Mouse (Mus musculus) forebrain, embryonic 16.5 days (tissue): ENCODE measurements around the gene Pole3. TPM values are rescaled to one million over a fixed set of nuclear protein-coding genes. Genes with fewer than 3 reads are reported as not detected.

Experiments
- ATAC-seq: fragments of 200-750 bp; cut with Nextera tagmentation; 2 replicates; pipeline ENCODE4 v1.8.0; 2017; ENCODE audit warnings: mild to moderate bottlenecking, moderate library complexity
- H3K27ac ChIP-seq: fragments of 300-500 bp; sonication (generic); 2 replicates; pipeline ENCODE4 v1.5.1; 2014; ENCODE audit warnings: low read length, control low read depth
- H3K27me3 ChIP-seq: fragments of 300-500 bp; sonication (generic); replicated peaks from 2 replicates; pipeline ENCODE4 v1.6.1; 2014; ENCODE audit warnings: low read length; ENCODE audit not compliant: control insufficient read depth, insufficient read depth
- H3K36me3 ChIP-seq: fragments of 300-500 bp; sonication (generic); 2 replicates; pipeline ENCODE4 v1.6.1; 2014; ENCODE audit not compliant: control insufficient read depth, insufficient read depth
- H3K4me1 ChIP-seq: fragments of 300-500 bp; sonication (generic); replicated peaks from 2 replicates; pipeline ENCODE4 v1.6.1; 2014; ENCODE audit warnings: low read length; ENCODE audit not compliant: control insufficient read depth, insufficient read depth
- H3K4me2 ChIP-seq: fragments of 300-500 bp; sonication (generic); 2 replicates; pipeline ENCODE4 v1.6.1; 2014; ENCODE audit warnings: mild to moderate bottlenecking, low read length, control low read depth
- H3K4me3 ChIP-seq: fragments of 300-500 bp; sonication (generic); replicated peaks from 2 replicates; pipeline ENCODE4 v1.5.1; 2014; ENCODE audit warnings: mild to moderate bottlenecking, low read length, control low read depth
- H3K9ac ChIP-seq: fragments of 300-500 bp; sonication (generic); replicated peaks from 2 replicates; pipeline ENCODE4 v1.6.1; 2014; ENCODE audit warnings: low read depth, low read length, control low read depth
- H3K9me3 ChIP-seq: fragments of 300-500 bp; sonication (generic); 2 replicates; pipeline ENCODE4 v1.6.1; 2016; ENCODE audit warnings: low read length; ENCODE audit not compliant: control insufficient read depth
- WGBS: fragments of 180-500 bp; shearing (Covaris S2); extraction: QIAGEN DNeasy Blood & Tissue Kit; methylation state at CpG from one replicate; pipeline ENCODE4 v1.1.7; 2014; 5-methylcytosine and 5-hydroxymethylcytosine counted together
- polyA plus RNA-seq: library from polyadenylated mRNA; unstranded; fragments of >200 nt; fragmentation: Nextera tagmentation; extraction: Ambion mirVana; gene quantifications from 2 replicates; pipeline ENCODE4 v1.2.1, GENCODE M21; 2015

The Pole3 gene
- polyA plus RNA-seq, 1 experiment from 2014 or later = 81.6 TPM

GRCm38 (mm10) chr4:62520892-62521400 lies 3.9 kb downstream of the Pole3 start:
- Histone ChIP-seq H3K4me2 (no peak overlapping the region), H3K27ac (no peak overlapping the region), H3K27me3 (no peaks in the 10 kb centered on the region), H3K36me3 (no peaks in the 10 kb centered on the region), H3K9ac (no peak overlapping the region), H3K4me3 (no peak overlapping the region), H3K4me1 (peaks cover 20% of the 10 kb centered on the region), H3K9me3 (no peaks in the 10 kb centered on the region)
- WGBS = 96% methylated on average over 2 of the region's 2 CpGs
- ATAC-seq = no peak

GRCm38 (mm10) chr4:62519849-62520233 lies 5.0 kb downstream of the Pole3 start, which contains the start of gene Alad:
Gene Alad, minus strand, starts transcription at chr4:62519918.
- peak within 1 kb of the TSS; percentile 63 for H3K27ac ChIP-seq
- under 1% methylated on average over 36 of the region's 37 CpGs for WGBS
- peaks cover 20% of the 10 kb centered on the region for H3K4me1 ChIP-seq
- H3K9me3 ChIP-seq = no peaks in the 10 kb centered on the region
- ATAC-seq = peak; percentile 88
- H3K9ac ChIP-seq = peak within 1 kb of the TSS; percentile 80
- no peaks in the 10 kb centered on the region for H3K36me3 ChIP-seq
- H3K4me3 ChIP-seq = peak within 1 kb of the TSS; percentile 78
- no peaks in the 10 kb centered on the region for H3K27me3 ChIP-seq
- peak within 1 kb of the TSS; percentile 57 for H3K4me2 ChIP-seq

DNA sequence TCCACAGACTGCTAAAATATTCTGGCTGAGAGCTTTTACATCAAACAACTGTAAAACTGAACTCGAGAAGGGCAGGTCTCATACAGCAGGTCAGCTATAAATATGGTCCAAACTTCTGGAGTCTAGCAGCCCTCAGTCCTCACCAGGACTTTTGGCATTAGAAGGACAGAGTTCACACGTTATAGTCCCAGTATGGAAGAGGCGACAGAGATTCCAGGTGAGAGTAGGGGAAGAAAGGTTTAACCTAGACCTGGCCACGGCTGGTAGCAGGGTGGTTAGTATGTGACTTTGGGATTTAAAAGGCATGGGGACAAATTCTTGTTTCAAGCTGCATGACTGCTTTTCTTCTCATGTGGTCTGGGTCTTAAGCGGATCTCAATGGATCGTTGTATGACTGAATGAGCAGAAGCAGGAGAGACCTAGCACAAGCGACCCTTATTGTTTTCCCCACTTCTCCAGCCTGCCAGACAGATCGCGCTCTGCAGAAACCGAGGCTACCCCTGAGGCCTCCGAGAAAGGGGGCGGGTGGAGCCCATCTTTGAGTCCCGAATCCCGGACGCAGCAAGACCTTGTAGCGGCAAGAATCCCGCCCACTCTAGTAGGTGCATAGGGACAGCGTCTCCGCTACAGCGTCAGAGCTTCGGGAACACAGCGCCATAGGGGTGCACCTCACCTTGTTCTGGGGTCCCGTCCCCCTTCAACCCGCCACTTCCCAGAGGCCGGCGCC lies 5.6 kb downstream of the Pole3 start:
- H3K27me3 ChIP-seq = no peaks in the 10 kb centered on the region
- WGBS = 1% methylated on average over 26 of the region's 26 CpGs
- ATAC-seq = peak; percentile 82

GRCm38 (mm10) chr4:62518416-62519121 lies 6.3 kb downstream of the Pole3 start:
- Histone ChIP-seq H3K36me3 (0 out of 2 replicates have a peak, but pooled peaks cover 2% of the 10 kb centered on the region), H3K27me3 (no peaks in the 10 kb centered on the region), H3K27ac (peak overlapping the region; percentile 63; the same call in 1 of the 2 replicates), H3K9me3 (no peaks in the 10 kb centered on the region), H3K4me3 (peak overlapping the region; percentile 78), H3K9ac (peak overlapping the region; percentile 80), H3K4me1 (peaks cover 11% of the 10 kb centered on the region), H3K4me2 (peak overlapping the region; percentile 57)
- no peak for ATAC-seq
- WGBS = 50% methylated on average over 13 of the region's 13 CpGs

More for the DNA sequence above, 5.6 kb downstream of the Pole3 start:
- peak overlapping the region; percentile 80 for H3K9ac ChIP-seq
- H3K4me2 ChIP-seq = peak overlapping the region; percentile 57
- no peaks in the 10 kb centered on the region for H3K36me3 ChIP-seq
- peak overlapping the region; percentile 63 for H3K27ac ChIP-seq
- peak overlapping the region; percentile 78 for H3K4me3 ChIP-seq
- no peaks in the 10 kb centered on the region for H3K9me3 ChIP-seq
- peaks cover 17% of the 10 kb centered on the region for H3K4me1 ChIP-seq

- Histone ChIP-seq H3K27ac (no peak overlapping the region), H3K27me3 (no peaks in the 10 kb centered on the region), H3K36me3 (peaks cover 5% of the 10 kb centered on the region; the same call in 1 of the 2 replicates), H3K9me3 (no peaks in the 10 kb centered on the region), H3K9ac (no peak overlapping the region), H3K4me1 (peaks cover 11% of the 10 kb centered on the region), H3K4me3 (no peak overlapping the region), H3K4me2 (no peak overlapping the region)
- 81% methylated on average over 10 of the region's 10 CpGs for WGBS
- no peak for ATAC-seq
These were observed 7.1 kb downstream of the Pole3 start for GRCm38 (mm10) chr4:62517538-62518415.

- Histone ChIP-seq H3K27me3 (no peaks in the 10 kb centered on the region), H3K9ac (no peak overlapping the region), H3K27ac (no peak overlapping the region), H3K36me3 (peaks cover 9% of the 10 kb centered on the region; the same call in 1 of the 2 replicates), H3K4me2 (no peak overlapping the region), H3K4me3 (no peak overlapping the region), H3K9me3 (no peaks in the 10 kb centered on the region), H3K4me1 (peaks cover 11% of the 10 kb centered on the region)
- 90% methylated on average over 8 of the region's 8 CpGs for WGBS
- no peak for ATAC-seq
These were observed 7.8 kb downstream of the Pole3 start for GRCm38 (mm10) chr4:62517046-62517445.

DNA sequence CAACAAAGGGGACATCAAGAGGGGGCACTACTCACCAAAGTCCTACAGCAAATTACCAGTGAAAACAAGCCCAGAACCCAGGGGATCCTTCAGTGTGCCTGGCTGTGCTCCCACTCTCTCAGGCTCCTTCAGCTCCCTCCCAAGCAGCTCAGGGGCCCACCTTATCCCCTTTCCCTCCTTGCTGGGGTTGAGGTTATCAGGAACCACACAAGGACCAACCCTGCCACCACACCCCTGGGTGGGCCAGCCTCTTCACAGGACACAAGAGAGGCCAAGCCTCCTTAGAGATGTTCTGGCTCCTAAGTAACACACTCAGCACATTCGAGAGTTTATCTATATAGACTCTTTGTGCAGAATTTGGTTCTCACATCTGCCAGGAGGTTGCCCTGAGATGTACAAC lies 8.3 kb downstream of the Pole3 start:
- no peaks in the 10 kb centered on the region for H3K9me3 ChIP-seq
- peaks cover 12% of the 10 kb centered on the region; the same call in 1 of the 2 replicates for H3K36me3 ChIP-seq
- H3K4me1 ChIP-seq = peaks cover 11% of the 10 kb centered on the region
- no peak overlapping the region for H3K9ac ChIP-seq
- H3K4me2 ChIP-seq = no peak overlapping the region
- H3K27ac ChIP-seq = no peak overlapping the region
- 86% methylated on average over 1 of the region's 1 CpGs for whole genome bisulfite sequencing
- no peak for ATAC-seq
- H3K4me3 ChIP-seq = no peak overlapping the region
- no peaks in the 10 kb centered on the region for H3K27me3 ChIP-seq

DNA sequence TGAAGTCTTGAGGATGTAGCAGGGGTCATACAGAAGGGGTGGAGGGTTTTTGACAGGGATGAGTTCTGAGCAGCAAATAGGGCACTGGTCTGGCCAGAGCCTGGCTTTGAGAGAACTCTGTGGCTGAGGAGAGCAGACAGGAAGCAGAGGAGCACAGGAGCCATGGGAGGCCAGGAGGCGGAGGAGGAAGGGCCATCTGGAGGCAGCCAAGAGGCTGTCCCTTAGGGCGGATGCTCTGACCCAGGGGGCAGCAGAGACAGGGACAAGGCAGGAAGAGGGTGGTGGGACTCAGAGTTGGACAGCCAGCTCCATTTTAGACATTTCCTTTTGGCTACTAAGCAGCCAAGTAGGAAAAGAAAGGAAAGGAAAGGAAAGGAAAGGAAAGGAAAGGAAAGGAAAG lies 8.8 kb downstream of the Pole3 start:
- Histone ChIP-seq H3K4me3 (no peak overlapping the region), H3K4me2 (no peak overlapping the region), H3K4me1 (peaks cover 11% of the 10 kb centered on the region), H3K27me3 (no peaks in the 10 kb centered on the region), H3K27ac (no peak overlapping the region), H3K36me3 (peaks cover 12% of the 10 kb centered on the region; the same call in 1 of the 2 replicates), H3K9me3 (no peaks in the 10 kb centered on the region), H3K9ac (no peak overlapping the region)
- no peak for ATAC-seq
- WGBS = 59% methylated on average over 2 of the region's 2 CpGs
